Mouse (Mus musculus): ENCODE measurements at regions not wholly inside any gene's neighbourhood (a gene's known extent, or its start where the extent isn't known, plus 50 kb on each side); places are given as distances from the start of the nearest gene placed in this dataset.

GRCm38 (mm10) chr3:18725507-18725906 lies 777.3 kb downstream of the Cypt12 start:
- H3K9ac ChIP-seq (ENCODE audit: insufficient read depth, low read depth), result no peak overlapping the region
- dilution Hi-C loops (cut with MboI; ENCODE audit: extremely low pct_ligation_motif_present, extremely low pct_unique_long_range_greater_than_20kb, low sequenced_read_pairs), result no loop called here
- no peaks in the 10 kb centered on the region for H3K27me3 ChIP-seq (replicated peaks)
- no peak overlapping the region for H3K27ac ChIP-seq (ENCODE audit: insufficient read depth, low read depth)
- H3K79me2 ChIP-seq (replicated peaks; ENCODE audit: control insufficient read depth, extremely low read depth, insufficient read depth, poor library complexity, severe bottlenecking), result no peaks in the 10 kb centered on the region
- in situ Hi-C loops (cut with MboI; ENCODE audit: low pct_ligation_motif_present, low pct_unique_long_range_greater_than_20kb, low sequenced_read_pairs), result no loop called here
- no peak overlapping the region for H3K4me2 ChIP-seq (ENCODE audit: insufficient read depth, low read depth, poor library complexity, severe bottlenecking)
- no peak for DNase-seq (ENCODE audit: extremely low read depth)
- H3K36me3 ChIP-seq (replicated peaks in 1 of 2; ENCODE audit: control insufficient read depth in 1 of 2, insufficient read depth in 1 of 2, low read length in 1 of 2), result no peaks in the 10 kb centered on the region
- no peak overlapping the region for H3K4me3 ChIP-seq (replicated peaks in 1 of 3; ENCODE audit: low read depth in 2 of 3, low read length in 2 of 3, poor library complexity in 1 of 3)
- H3K9me3 ChIP-seq (replicated peaks; ENCODE audit: low read length), result no peaks in the 10 kb centered on the region
- no peak for TF ChIP-seq MAZ (IDR thresholded peaks at IDR 0.05; ENCODE audit: low read depth, low read length)
- TF ChIP-seq NRF1 (IDR thresholded peaks at IDR 0.05; ENCODE audit: low read depth, low read length), result no peak
- TF ChIP-seq USF1 (IDR thresholded peaks at IDR 0.05; ENCODE audit: low read depth, low read length), result no peak
- TF ChIP-seq HCFC1 (IDR thresholded peaks at IDR 0.05; ENCODE audit: low read depth, low read length), result no peak
- TF ChIP-seq PAX5 (IDR thresholded peaks at IDR 0.05; ENCODE audit: low read length), result no peak
- no peak for TF ChIP-seq USF2 (conservative IDR thresholded peaks at IDR 0.05; ENCODE audit: low read depth, low read length)
- no peak for TF ChIP-seq CHD1 (IDR thresholded peaks at IDR 0.05; ENCODE audit: low read depth, low read length)
- no peak for TF ChIP-seq CHD2 (IDR thresholded peaks at IDR 0.05; ENCODE audit: low read length)
- no peak for TF ChIP-seq NELFE (IDR thresholded peaks at IDR 0.05; ENCODE audit: low read depth, low read length)
- no peak for TF ChIP-seq POLR2A (IDR thresholded peaks at IDR 0.05; ENCODE audit: low read depth, low read length)
- no peak for TF ChIP-seq KAT2A (IDR thresholded peaks at IDR 0.05; ENCODE audit: insufficient replicate concordance, low read length)
- no peaks in the 10 kb centered on the region for H3K4me1 ChIP-seq (ENCODE audit: control insufficient read depth in 1 of 2, insufficient read depth in 2 of 2)

GRCm38 (mm10) chr3:18731251-18731650 lies 783.0 kb downstream of the Cypt12 start:
- no peak overlapping the region for H3K4me3 ChIP-seq (replicated peaks in 1 of 3; ENCODE audit: low read depth in 2 of 3, low read length in 2 of 3, poor library complexity in 1 of 3)
- no peak overlapping the region for H3K4me2 ChIP-seq (ENCODE audit: insufficient read depth, low read depth, poor library complexity, severe bottlenecking)
- dilution Hi-C loops (cut with MboI; ENCODE audit: extremely low pct_ligation_motif_present, extremely low pct_unique_long_range_greater_than_20kb, low sequenced_read_pairs), result no loop called here
- H3K9ac ChIP-seq (ENCODE audit: insufficient read depth, low read depth), result no peak overlapping the region
- H3K27me3 ChIP-seq (replicated peaks), result no peaks in the 10 kb centered on the region
- H3K36me3 ChIP-seq (replicated peaks in 1 of 2; ENCODE audit: control insufficient read depth in 1 of 2, insufficient read depth in 1 of 2, low read length in 1 of 2), result no peaks in the 10 kb centered on the region
- TF ChIP-seq PAX5 (IDR thresholded peaks at IDR 0.05; ENCODE audit: low read length) (no peak), USF2 (conservative IDR thresholded peaks at IDR 0.05; ENCODE audit: low read depth, low read length) (no peak), MAFK (IDR thresholded peaks at IDR 0.05; ENCODE audit: insufficient replicate concordance, low read length) (no peak), GABPA (IDR thresholded peaks at IDR 0.05; ENCODE audit: insufficient replicate concordance, low read depth, low read length) (no peak)
- DNase-seq (ENCODE audit: extremely low read depth), result no peak
- H3K27ac ChIP-seq (ENCODE audit: insufficient read depth, low read depth), result no peak overlapping the region
- no peaks in the 10 kb centered on the region for H3K79me2 ChIP-seq (replicated peaks; ENCODE audit: control insufficient read depth, extremely low read depth, insufficient read depth, poor library complexity, severe bottlenecking)
- in situ Hi-C loops (cut with MboI; ENCODE audit: low pct_ligation_motif_present, low pct_unique_long_range_greater_than_20kb, low sequenced_read_pairs), result no loop called here
- no peaks in the 10 kb centered on the region for H3K4me1 ChIP-seq (ENCODE audit: control insufficient read depth in 1 of 2, insufficient read depth in 2 of 2)
- no peaks in the 10 kb centered on the region for H3K9me3 ChIP-seq (replicated peaks; ENCODE audit: low read length)

- H3K4me1 ChIP-seq (ENCODE audit: control insufficient read depth in 1 of 2, insufficient read depth in 2 of 2), result no peaks in the 10 kb centered on the region
- dilution Hi-C loops (cut with MboI; ENCODE audit: extremely low pct_ligation_motif_present, extremely low pct_unique_long_range_greater_than_20kb, low sequenced_read_pairs), result no loop called here
- in situ Hi-C loops (cut with MboI; ENCODE audit: low pct_ligation_motif_present, low pct_unique_long_range_greater_than_20kb, low sequenced_read_pairs), result no loop called here
- no peak overlapping the region for H3K4me3 ChIP-seq (replicated peaks in 1 of 3; ENCODE audit: low read depth in 2 of 3, low read length in 2 of 3, poor library complexity in 1 of 3)
- TF ChIP-seq POLR2AphosphoS2 (IDR thresholded peaks at IDR 0.05; ENCODE audit: low read depth, low read length), result no peak
- TF ChIP-seq MYC (IDR thresholded peaks at IDR 0.05; ENCODE audit: low read depth, low read length), result no peak
- TF ChIP-seq MAX (IDR thresholded peaks at IDR 0.05; ENCODE audit: low read length), result no peak
- TF ChIP-seq GABPA (IDR thresholded peaks at IDR 0.05; ENCODE audit: insufficient replicate concordance, low read depth, low read length), result no peak
- TF ChIP-seq TCF12 (IDR thresholded peaks at IDR 0.05; ENCODE audit: low read depth, low read length), result no peak
- no peak for TF ChIP-seq USF2 (conservative IDR thresholded peaks at IDR 0.05; ENCODE audit: low read depth, low read length)
- no peak for TF ChIP-seq ZC3H11A (IDR thresholded peaks at IDR 0.05; ENCODE audit: low read depth, low read length)
- TF ChIP-seq MEF2A (IDR thresholded peaks at IDR 0.05; ENCODE audit: borderline replicate concordance, low read depth, low read length), result no peak
- no peak for TF ChIP-seq ZMIZ1 (IDR thresholded peaks at IDR 0.05; ENCODE audit: low read depth, low read length)
- H3K9me3 ChIP-seq (replicated peaks; ENCODE audit: low read length), result no peaks in the 10 kb centered on the region
- DNase-seq (ENCODE audit: extremely low read depth), result no peak
- H3K79me2 ChIP-seq (replicated peaks; ENCODE audit: control insufficient read depth, extremely low read depth, insufficient read depth, poor library complexity, severe bottlenecking), result no peaks in the 10 kb centered on the region
- no peaks in the 10 kb centered on the region for H3K27me3 ChIP-seq (replicated peaks)
- no peak overlapping the region for H3K9ac ChIP-seq (ENCODE audit: insufficient read depth, low read depth)
- H3K27ac ChIP-seq (ENCODE audit: insufficient read depth, low read depth), result no peak overlapping the region
- H3K36me3 ChIP-seq (replicated peaks in 1 of 2; ENCODE audit: control insufficient read depth in 1 of 2, insufficient read depth in 1 of 2, low read length in 1 of 2), result no peaks in the 10 kb centered on the region
- H3K4me2 ChIP-seq (ENCODE audit: insufficient read depth, low read depth, poor library complexity, severe bottlenecking), result no peak overlapping the region
These were observed 783.5 kb downstream of the Cypt12 start for GRCm38 (mm10) chr3:18731674-18732073.

Data from CH12.LX (cell line).